Mouse (Mus musculus) bone marrow, adult 2 months (tissue): ENCODE data around the gene Slpi. TPM values are rescaled to one million over a fixed set of nuclear protein-coding genes. Genes with fewer than 3 reads are reported as not detected.

Experiments used
- H3K27ac ChIP-seq: fragments of 200-500 bp; 2 replicates; pipeline ENCODE4 v1.5.1; 2012; ENCODE audit warnings: low read depth, mild to moderate bottlenecking, control low read depth, inconsistent platforms, low read length; ENCODE audit not compliant: control insufficient read depth, poor library complexity, insufficient read depth
- H3K4me1 ChIP-seq: fragments of 200-500 bp; 2 replicates; pipeline ENCODE4 v1.6.1; 2011; ENCODE audit warnings: low read length; ENCODE audit not compliant: control insufficient read depth, insufficient read depth
- H3K4me3 ChIP-seq: fragments of 200-500 bp; replicated peaks from 2 replicates; pipeline ENCODE3; 2011; ENCODE audit warnings: mild to moderate bottlenecking, low read depth, low read length, control low read depth; ENCODE audit not compliant: control insufficient read depth
- CTCF ChIP-seq: fragments of 200-500 bp; IDR thresholded peaks from 2 replicates; pipeline ENCODE4 v1.5.1; 2011; ENCODE audit warnings: low read length, control low read depth; ENCODE audit not compliant: control insufficient read depth, insufficient read depth
- POLR2A ChIP-seq: fragments of 200-500 bp; IDR thresholded peaks from 2 replicates; pipeline ENCODE4 v1.6.1; 2011; ENCODE audit warnings: low read depth, mild to moderate bottlenecking, control low read depth, low read length, borderline replicate concordance; ENCODE audit not compliant: control insufficient read depth
- WGBS: fragments of 180-500 bp; shearing (Covaris S2); methylation state at CpG from one replicate; pipeline ENCODE4 v1.1.7; 2018; 5-methylcytosine and 5-hydroxymethylcytosine counted together
- polyA plus RNA-seq: library from polyadenylated mRNA; stranded (reverse); fragments of >200 nt; gene quantifications from 2 replicates; pipeline ENCODE4 v1.2.4, GENCODE M21; 2011; ENCODE audit warnings: low replicate concordance; ENCODE audit not compliant: missing spikeins, insufficient read depth, insufficient read length

Slpi gene
- polyA plus RNA-seq, 1 experiment, result 108 TPM

- 67% methylated on average over 22 of the region's 22 CpGs for WGBS
- no peak overlapping the region for H3K4me3 ChIP-seq
- TF ChIP-seq CTCF (no peak), POLR2A (no peak)
- H3K27ac ChIP-seq, result no peak overlapping the region
- no peaks in the 10 kb centered on the region for H3K4me1 ChIP-seq
Measured at GRCm38 (mm10) chr2:164432541-164433191, 43.8 kb upstream of the Slpi start.

GRCm38 (mm10) chr2:164431676-164432465 is 43.0 kb upstream of the Slpi start:
- 79% methylated on average over 9 of the region's 9 CpGs for WGBS
- TF ChIP-seq CTCF (no peak), POLR2A (no peak)
- Histone ChIP-seq H3K4me3 (no peak overlapping the region), H3K4me1 (no peaks in the 10 kb centered on the region), H3K27ac (no peak overlapping the region)

DNA sequence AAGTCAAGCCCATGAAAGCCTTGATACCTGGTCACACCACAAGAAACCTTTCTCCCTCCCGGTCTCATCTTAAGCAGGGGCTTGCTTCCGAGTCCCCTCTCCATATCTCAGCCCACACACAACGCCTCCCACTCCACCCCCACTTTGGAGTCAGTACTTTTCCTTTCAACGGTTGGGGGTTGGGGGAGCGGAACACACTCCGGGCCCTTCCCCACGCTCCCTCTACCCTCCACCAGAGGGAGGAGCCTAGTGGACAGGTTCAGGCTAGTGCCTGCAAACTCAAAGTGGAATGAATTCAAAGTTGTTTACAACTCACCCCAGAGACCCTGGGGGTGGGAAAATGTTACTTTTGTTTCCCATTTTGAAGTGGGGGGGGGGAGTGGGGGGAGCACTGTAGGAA is 41.8 kb upstream of the Slpi start:
- no peaks in the 10 kb centered on the region for H3K4me1 ChIP-seq
- TF ChIP-seq CTCF (no peak), POLR2A (no peak)
- H3K27ac ChIP-seq, result no peak overlapping the region
- no peak overlapping the region for H3K4me3 ChIP-seq
- 22% methylated on average over 7 of the region's 7 CpGs for WGBS

DNA sequence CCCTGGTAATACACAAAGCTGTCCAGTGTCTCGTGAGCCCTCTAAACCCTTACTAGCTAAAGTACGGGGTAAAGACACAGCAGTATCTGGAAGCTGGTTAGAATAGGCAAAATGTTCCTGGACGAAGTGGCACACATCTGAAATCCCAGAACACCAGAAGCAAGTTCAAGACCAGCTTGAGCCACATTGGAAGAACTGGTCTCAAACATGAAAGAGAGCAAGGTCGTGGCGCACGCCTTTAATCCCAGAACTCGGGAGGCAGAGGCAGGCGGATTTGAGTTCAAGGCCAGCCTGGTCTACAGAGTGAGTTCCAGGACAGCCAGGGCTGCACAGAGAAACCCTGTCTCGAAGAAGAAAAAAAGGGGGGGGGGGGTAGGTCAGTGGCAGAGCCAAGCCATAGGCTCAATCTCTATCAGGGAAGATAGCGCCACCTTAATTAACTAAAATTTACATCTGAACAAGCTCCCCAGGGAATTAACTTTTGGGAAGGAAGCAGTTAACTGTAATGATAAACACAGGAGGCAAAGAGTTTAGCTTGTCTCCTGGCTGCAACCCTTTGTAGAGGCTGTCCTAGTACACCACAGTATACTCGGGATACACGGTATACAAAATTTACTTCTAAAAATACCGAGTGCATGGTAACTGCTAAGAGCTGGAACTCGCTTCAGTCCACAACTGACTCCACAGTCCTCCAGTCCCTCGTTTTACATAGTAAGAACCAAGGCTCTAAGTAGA is 41.2 kb upstream of the Slpi start:
- 77% methylated on average over 15 of the region's 15 CpGs for WGBS
- Histone ChIP-seq H3K27ac (no peak overlapping the region), H3K4me1 (no peaks in the 10 kb centered on the region), H3K4me3 (no peak overlapping the region)
- TF ChIP-seq POLR2A, result no peak
- no peak for TF ChIP-seq CTCF

- no peak for TF ChIP-seq POLR2A
- no peak for TF ChIP-seq CTCF
- Histone ChIP-seq H3K4me1 (no peaks in the 10 kb centered on the region), H3K27ac (no peak overlapping the region), H3K4me3 (no peak overlapping the region)
- WGBS, result 71% methylated on average over 5 of the region's 5 CpGs
Measured at GRCm38 (mm10) chr2:164428451-164428850, 39.6 kb upstream of the Slpi start.

GRCm38 (mm10) chr2:164426952-164427351 is 38.1 kb upstream of the Slpi start:
- H3K27ac ChIP-seq, result no peak overlapping the region
- no peak overlapping the region for H3K4me3 ChIP-seq
- TF ChIP-seq POLR2A (no peak), CTCF (no peak)
- H3K4me1 ChIP-seq, result no peaks in the 10 kb centered on the region; the same call in 1 of the 2 replicates
- 75% methylated on average over 5 of the region's 5 CpGs for WGBS

DNA sequence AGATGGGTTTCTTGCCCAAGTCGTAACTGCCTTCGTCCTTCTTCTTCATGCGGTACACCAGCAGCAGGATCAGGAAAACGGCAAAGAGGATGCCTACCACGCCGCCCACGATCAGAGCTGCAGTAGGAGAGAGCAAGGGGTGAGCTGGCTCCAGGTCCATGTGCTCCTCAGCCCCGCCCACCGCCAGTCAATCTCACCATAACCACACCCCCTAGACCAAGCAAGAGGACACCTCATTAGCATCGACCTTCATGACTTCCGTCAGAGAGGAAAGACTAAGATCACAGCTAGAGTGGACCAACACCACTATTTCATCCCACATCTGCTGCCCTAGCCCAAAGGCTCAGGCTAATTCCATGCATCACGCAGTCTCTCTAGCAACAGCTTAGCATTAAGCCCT is 37.2 kb upstream of the Slpi start:
- TF ChIP-seq POLR2A (no peak), CTCF (no peak)
- no peaks in the 10 kb centered on the region; the same call in 1 of the 2 replicates for H3K4me1 ChIP-seq
- 72% methylated on average over 12 of the region's 12 CpGs for WGBS
- H3K27ac ChIP-seq, result no peak overlapping the region
- no peak overlapping the region for H3K4me3 ChIP-seq

- Histone ChIP-seq H3K4me1 (no peaks in the 10 kb centered on the region; the same call in 1 of the 2 replicates), H3K27ac (no peak overlapping the region), H3K4me3 (no peak overlapping the region)
- TF ChIP-seq POLR2A (no peak), CTCF (no peak)
- WGBS, result 81% methylated on average over 5 of the region's 5 CpGs
Measured at GRCm38 (mm10) chr2:164425401-164425800, 36.5 kb upstream of the Slpi start.
